Mouse (Mus musculus) testis, postnatal 14 days (tissue): ENCODE measurements around the gene Il2ra.
"Not testable (repeated sequence)": the region's sequence is repeated elsewhere in the genome, so short reads cannot be mapped to it uniquely, and the experiment has no call there.

Source experiments
- DNase-seq: peaks from one replicate; pipeline ENCODE4 v3.0.0; 2021; ENCODE audit warnings: low spot score

Il2ra gene

GRCm38 (mm10) chr2:11705201-11706025 lies 62.8 kb downstream of the Il2ra start, which contains the start of gene Il15ra:
Gene Il15ra, plus strand, starts transcription at chr2:11705290.
- peak; percentile 69 for DNase-seq

GRCm38 (mm10) chr2:11706030-11706745 lies 63.6 kb downstream of the Il2ra start:
- no peak for DNase-seq

- no peak for DNase-seq
These were observed 64.1 kb downstream of the Il2ra start for GRCm38 (mm10) chr2:11706746-11707065.

- no peak for DNase-seq
These were observed 65.9 kb downstream of the Il2ra start for GRCm38 (mm10) chr2:11708538-11708937.

GRCm38 (mm10) chr2:11710101-11710500 lies 67.5 kb downstream of the Il2ra start:
- not testable (repeated sequence) for DNase-seq

- peak; percentile 68 for DNase-seq
These were observed 69.9 kb downstream of the Il2ra start for GRCm38 (mm10) chr2:11712483-11712990.

GRCm38 (mm10) chr2:11713021-11713420 lies 70.4 kb downstream of the Il2ra start:
- no peak for DNase-seq

GRCm38 (mm10) chr2:11714535-11714934 lies 71.9 kb downstream of the Il2ra start:
- no peak for DNase-seq

- DNase-seq, result no peak
These were observed 76.0 kb downstream of the Il2ra start for GRCm38 (mm10) chr2:11718573-11718972.

- no peak for DNase-seq
These were observed 80.0 kb downstream of the Il2ra start for GRCm38 (mm10) chr2:11722564-11722963.

- DNase-seq, result no peak
These were observed 85.0 kb downstream of the Il2ra start for GRCm38 (mm10) chr2:11727574-11727973.

GRCm38 (mm10) chr2:11729091-11729490 lies 86.5 kb downstream of the Il2ra start:
- no peak for DNase-seq

- no peak for DNase-seq
These were observed 90.4 kb downstream of the Il2ra start for GRCm38 (mm10) chr2:11732978-11733377.

GRCm38 (mm10) chr2:11735853-11736252 lies 93.2 kb downstream of the Il2ra start:
- DNase-seq, result no peak

GRCm38 (mm10) chr2:11738794-11739193 lies 96.2 kb downstream of the Il2ra start:
- DNase-seq, result no peak

GRCm38 (mm10) chr2:11739516-11740051 lies 97.0 kb downstream of the Il2ra start:
- DNase-seq, result no peak
